Mouse (Mus musculus) large intestine, adult 2 months (tissue): Measurements from ENCODE around the gene Crtc2. TPM values are rescaled to one million over a fixed set of nuclear protein-coding genes. Genes with fewer than 3 reads are reported as not detected.

Experiments
- DNase-seq: peaks from one replicate; pipeline ENCODE4 v3.0.0-alpha.2; 2012; ENCODE audit warnings: low read depth, low spot score
- whole genome bisulfite sequencing: fragments of 180-500 bp; shearing (Covaris S2); methylation state at CpG from one replicate; pipeline ENCODE4 v1.1.7; 2018; 5-methylcytosine and 5-hydroxymethylcytosine counted together
- polyA plus RNA-seq: library from polyadenylated mRNA; depleted of rRNA; stranded (reverse); fragments of >200 nt; gene quantifications from 2 replicates; pipeline ENCODE4 v1.2.3, GENCODE M21; 2012; rRNA removed

Gene Crtc2
- polyA plus RNA-seq, result 25.7 and 33.4 TPM in 2 replicates

DNA sequence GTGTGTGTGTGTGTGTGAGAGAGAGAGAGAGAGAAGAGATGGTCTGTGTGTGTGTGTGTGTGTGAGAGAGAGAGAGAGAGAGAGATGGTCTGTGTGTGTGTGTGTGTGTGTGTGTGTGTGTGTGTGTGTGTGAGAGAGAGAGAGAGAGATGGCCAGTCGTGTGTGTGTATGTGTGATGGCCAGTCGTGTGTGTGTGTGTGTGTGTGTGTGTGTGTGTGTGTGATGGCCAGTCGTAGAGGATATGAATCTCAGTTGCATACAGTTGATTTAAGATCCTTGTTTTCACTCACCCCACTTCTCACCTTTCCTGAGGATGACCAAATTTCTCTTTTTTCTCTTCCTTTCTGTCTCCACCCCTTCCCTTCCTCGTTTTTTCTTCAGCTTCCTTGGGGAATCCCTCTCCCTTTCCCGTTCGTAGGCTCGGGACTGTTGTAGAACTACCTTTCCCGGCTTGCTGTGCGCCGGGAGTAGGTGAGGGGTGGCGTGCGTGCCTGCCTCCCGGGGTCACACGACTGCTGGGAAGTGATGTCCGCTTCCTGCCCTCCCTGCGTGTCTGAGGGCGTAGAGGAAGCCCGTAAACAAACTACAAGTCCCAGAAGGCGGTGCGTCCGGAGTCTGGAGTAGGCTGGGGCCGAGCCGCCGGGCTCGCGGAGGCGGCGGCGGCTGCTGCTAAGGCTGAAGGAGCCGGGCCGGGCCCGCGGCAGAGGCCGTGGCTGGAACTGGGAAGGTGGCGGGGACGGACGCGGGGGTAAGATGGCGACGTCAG, at the start of gene Crtc2:
Gene Crtc2, plus strand, starts transcription at position 511 of the 766 bp plus-strand sequence.
- DNase-seq, result peak; percentile 94
- WGBS, result under 1% methylated on average over 40 of the region's 40 CpGs

DNA sequence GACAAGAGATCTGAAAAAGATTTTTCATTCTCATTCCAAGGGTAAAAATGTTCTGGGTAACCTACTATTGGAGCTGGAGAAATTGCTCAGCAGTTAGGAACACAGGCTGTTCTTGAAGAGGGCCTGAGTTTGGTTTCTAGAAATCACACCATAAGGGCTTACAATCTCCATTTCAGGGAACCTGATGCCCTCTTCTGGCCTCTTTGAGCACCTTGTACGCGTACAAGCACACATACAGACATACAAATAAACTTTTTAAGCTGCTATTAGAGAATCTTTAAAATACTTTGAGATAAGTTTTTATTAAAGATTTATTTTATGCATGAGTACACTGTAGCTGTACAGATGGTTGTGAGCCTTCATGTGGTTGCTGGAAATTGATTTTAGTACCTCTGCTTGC, 49.4 kb upstream of the Crtc2 start:
- WGBS, result over 99% methylated on average over 2 of the region's 2 CpGs
- no peak for DNase-seq

DNA sequence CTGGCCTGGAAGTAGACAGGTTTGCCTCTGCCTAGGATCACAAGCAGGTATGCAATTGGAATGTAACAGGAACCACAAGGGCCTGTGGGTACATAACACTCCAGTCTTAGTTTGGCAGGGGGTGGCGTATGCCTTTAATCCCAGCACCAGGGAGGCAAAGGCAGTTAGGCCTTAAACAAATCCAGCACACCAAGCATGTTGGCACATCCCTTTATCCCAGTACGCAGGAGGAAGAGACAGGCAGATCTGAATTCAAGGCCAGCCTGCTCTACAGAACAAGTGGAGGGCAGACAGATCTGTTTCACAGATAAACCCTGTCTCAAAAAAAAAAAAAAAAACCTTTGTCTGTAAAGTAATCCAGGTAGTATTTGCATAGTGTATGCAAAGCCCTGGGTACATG, 45.3 kb upstream of the Crtc2 start:
- DNase-seq, result no peak
- WGBS, result 91% methylated on average over 2 of the region's 2 CpGs

- no peak for DNase-seq
- WGBS, result 86% methylated on average over 5 of the region's 5 CpGs
Observed at GRCm38 (mm10) chr3:90209908-90210566, 43.9 kb upstream of the Crtc2 start.

DNA sequence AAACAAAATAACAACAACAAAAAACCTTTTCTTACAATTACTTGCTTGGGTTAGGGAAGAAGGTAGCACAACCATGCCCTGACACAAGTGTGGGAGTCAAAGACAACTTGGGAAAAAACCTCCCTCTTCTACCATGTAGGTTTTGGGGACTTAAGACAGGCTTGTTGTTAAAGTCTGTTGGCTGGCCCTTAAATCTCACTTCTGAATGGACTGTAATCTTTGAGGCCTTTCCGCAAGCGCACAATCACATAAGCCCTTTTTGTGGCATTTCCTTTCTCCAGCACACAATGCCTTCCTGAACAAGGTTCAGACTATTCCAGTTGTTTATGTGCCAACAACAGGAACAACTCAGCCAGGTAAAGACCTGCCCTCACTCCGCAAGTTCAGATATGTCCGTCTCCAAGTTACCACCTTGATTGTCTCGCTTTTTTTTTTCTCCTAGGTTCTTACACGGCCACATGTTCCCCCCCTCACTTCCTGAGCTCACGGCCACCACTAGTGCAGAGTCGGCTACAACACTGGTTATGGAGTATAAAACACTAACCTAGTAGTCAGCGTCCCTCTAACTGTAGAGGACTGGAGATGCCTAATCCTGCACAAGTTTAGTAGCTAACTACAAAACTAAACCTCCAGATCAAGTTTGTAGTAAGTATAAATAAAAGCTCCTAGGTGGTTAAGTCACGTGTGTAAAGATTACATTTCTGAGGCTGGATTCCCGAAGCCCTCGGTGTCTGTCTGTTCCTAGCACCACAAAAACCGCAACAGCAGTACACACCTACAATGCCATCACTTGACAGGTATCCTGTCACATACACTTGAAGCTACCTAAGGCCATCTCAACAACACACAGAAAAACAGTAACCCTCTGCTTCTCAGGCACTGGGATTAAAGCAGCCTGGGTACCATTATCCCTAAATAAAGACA, 42.2 kb upstream of the Crtc2 start:
- 43% methylated on average over 13 of the region's 13 CpGs for WGBS
- DNase-seq, result no peak

DNA sequence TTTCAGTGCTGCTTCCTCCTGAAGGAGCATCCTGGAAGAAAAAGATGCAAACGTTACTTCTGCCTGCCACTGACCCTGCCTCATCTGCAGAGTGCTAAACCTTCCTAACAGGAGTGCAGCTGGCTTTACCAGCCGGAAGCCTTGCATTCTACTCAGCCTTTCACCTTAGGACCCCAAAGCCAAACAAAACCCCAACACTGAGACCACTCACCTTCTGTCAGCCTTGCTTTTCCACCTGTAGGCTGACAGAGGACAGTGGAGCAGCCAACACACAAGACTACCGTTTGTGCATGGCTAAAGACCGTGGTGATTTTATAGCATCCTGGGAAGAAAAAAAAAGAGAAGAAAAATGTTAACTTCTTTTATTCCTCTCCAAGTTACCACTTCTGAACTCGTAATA, 41.2 kb upstream of the Crtc2 start:
- DNase-seq, result no peak
- 4% methylated on average over 5 of the region's 5 CpGs for WGBS

- under 1% methylated on average over 42 of the region's 42 CpGs for WGBS
- DNase-seq, result peak; percentile 74
Observed at GRCm38 (mm10) chr3:90213377-90213866, 40.5 kb upstream of the Crtc2 start, which contains the start of the genes Rps27 and Rab13. Gene Rps27 (minus strand): TSS chr3:90213651. Gene Rab13 (plus strand): TSS chr3:90213695.

GRCm38 (mm10) chr3:90213956-90214684, 39.8 kb upstream of the Crtc2 start:
- no peak for DNase-seq

GRCm38 (mm10) chr3:90215825-90216380, 38.1 kb upstream of the Crtc2 start:
- no peak for DNase-seq
- WGBS, result 46% methylated on average over 1 of the region's 1 CpGs

More at GRCm38 (mm10) chr3:90213956-90214684, 39.8 kb upstream of the Crtc2 start:
- 11% methylated on average over 12 of the region's 12 CpGs for WGBS

GRCm38 (mm10) chr3:90220088-90220487, 33.9 kb upstream of the Crtc2 start:
- WGBS, result 3% methylated on average over 6 of the region's 6 CpGs

DNA sequence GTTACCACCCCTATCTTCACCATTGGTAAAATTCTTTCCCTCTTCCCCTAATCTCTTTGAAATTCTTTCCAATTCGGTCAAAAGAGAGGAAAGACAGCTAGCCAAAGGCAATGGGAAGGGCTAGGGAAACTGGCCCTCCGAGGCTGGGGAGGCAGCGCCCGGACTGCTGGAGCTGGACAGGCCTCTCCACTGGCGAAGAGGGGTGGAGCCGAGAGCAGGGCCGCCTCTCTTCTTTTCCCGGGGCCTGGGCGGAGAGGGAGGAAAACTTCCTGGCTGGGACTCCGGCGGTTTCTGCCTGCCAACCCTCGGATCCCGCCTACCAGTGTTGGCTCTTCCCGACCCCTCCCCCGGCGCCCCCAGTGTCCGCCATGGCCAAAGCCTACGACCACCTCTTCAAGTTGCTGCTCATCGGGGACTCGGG, 33.4 kb upstream of the Crtc2 start:
- DNase-seq, result no peak
- WGBS, result under 1% methylated on average over 19 of the region's 20 CpGs

More at GRCm38 (mm10) chr3:90220088-90220487, 33.9 kb upstream of the Crtc2 start:
- DNase-seq, result no peak

DNA sequence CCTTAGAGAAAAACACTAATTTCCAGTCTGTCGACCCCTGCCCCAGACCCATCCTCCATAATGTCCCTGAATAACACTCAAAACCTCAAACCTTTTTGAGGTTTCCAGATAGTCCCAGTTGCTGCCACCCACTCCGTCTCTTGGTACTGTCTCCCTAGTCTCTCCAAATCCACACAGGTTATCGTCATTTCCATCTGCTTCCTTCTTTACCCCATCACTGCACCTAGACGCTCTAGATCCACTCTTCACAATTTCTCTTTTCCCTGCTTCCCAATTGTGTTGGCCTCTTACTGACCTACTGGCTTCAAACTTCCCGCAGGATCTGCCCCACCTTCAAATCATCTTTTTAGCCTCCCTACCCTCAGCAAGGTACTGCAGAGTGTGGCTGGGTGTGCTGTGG, 32.8 kb upstream of the Crtc2 start:
- DNase-seq, result no peak

DNA sequence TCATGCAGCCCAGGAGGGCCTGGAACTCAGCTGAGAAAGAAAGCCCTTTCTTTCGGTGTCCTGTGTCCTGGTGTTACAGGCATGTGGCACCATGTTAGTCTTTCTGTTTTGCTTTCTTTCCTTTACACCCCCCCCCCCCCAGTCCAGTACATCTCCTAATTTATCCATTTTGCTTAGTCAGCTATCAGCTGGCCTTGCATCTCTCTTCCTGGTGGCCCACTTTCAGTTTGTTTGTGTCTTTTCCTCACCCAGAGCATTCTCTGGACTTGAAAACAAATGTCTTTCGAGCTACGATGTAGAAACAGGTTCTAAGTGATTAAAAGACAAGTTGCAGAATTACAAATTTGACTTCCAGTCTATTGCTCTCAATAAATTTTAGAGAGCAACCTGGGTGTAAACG, 31.5 kb upstream of the Crtc2 start:
- WGBS, result 82% methylated on average over 4 of the region's 4 CpGs
- DNase-seq, result no peak

More for the DNA sequence above, 32.8 kb upstream of the Crtc2 start:
- WGBS, result 10% methylated on average over 5 of the region's 5 CpGs

DNA sequence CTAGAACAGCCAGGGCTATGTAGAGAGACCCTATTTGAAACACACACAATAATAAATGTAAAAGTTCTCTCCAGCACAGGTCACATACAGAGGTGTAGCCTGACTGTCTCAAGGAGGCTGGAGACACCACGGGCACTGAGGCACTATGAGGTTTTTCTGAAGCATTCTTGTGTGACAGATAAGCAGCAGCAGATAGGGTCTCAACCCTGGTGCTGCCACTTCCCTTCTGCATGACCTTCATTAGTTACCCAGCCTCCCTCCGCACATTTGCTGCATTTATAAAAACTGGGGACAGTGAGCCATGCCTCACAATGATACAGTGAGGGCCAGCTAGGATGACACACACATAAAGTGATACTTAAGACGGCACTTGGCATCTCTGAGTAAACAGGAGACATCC, 31.0 kb upstream of the Crtc2 start:
- DNase-seq, result no peak
- WGBS, result 80% methylated on average over 3 of the region's 3 CpGs

DNA sequence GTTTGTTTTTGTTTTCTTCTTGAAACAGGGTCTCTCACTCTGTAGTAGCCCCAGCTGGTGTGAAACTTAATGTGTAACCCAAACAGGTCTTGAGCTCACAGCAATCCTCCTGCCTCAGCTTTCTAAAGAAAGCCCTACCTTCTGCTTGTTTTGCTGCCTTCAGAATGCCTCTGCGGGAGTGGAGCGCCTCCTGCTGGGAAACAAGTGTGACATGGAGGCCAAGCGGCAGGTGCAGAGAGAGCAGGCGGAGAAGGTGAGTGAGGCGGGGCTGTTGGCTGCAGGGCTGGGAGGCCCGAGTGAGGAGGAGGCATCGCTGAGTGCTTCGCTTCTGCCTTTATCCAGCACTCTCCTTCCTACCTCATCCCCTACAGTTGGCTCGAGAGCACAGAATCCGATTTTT, 29.6 kb upstream of the Crtc2 start:
- DNase-seq, result no peak
- WGBS, result 84% methylated on average over 10 of the region's 10 CpGs

DNA sequence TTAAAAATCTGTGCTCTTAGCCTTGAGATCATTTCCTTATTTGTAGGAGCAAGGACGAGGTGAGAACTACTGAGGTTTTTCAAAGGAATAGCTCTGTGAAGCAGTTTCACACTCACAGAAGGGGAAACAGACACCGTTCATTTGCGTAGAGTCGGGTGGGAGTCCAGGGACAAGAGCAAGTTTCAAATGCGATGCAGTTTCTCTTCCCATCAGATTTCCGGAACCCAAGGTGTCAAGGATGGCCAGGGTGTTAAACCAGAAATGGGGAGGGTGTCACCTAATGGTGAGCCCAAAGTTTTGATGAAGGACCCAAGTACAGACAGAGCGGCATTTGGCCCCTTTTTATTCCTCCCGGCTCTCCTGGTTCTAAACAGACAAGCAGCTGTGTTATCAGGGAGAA, 22.9 kb upstream of the Crtc2 start:
- WGBS, result 13% methylated on average over 8 of the region's 8 CpGs
- DNase-seq, result no peak

DNA sequence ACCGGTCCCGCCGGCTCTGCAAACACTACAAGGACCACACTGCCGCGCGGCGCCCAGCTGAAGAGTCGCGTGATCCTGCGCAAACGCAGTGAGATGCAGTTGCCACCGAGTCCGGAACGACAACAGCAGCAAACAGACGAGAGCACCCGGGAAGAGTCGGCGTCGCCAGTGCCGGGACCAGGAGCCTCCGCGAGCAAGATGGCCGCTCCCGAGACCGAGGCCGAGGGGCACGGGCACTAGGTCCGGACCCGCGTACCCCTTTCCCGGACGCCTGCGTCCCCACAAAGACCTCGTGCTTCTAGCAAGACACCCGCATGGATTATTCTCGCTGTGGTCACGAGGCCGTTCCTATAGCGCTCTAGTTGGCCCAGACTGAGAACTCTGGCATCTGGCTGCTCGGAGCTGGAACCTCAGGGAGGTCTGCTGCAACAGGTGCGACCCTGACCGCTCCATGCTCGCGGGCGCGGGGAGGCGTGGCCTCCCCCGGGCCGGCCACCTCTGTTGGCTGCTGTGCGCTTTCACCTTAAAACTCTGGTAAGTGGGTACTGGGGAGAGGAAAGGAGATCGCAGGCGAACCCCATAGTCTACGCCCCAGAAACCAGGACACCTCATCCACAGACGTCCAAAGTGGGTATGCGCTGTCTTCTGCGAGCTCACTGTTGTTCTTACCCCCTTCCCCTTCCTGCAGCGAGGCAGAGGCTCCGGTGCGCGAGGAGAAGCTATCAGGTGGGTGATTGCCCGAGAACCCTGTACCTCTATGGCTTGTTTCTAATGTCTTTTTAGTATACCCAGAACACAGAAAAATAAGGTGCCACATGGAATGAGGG, 22.2 kb upstream of the Crtc2 start, which contains the start of gene Jtb:
Gene Jtb, plus strand, starts transcription at position 91 of the 827 bp plus-strand sequence.
- peak; percentile 90 for DNase-seq
- WGBS, result under 1% methylated on average over 61 of the region's 61 CpGs

DNA sequence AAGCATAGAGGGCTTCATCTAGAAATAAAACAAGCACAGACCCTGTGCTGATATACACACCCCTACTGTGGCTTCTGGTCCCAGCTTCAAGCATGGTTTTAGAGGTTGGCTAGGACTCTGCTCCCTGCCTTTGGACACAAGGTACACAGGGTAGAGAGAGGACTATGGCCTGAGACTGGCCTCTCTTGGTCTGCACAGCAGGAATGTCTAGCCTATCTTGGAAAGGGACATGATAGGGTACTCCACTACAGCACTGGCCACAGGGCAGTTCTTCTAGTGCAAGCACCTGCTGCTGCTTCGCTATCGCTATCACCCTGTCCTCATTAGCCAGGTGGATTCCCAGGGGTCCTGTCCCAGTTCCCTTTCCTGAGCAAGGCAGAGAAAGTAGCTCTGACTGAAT, 12.7 kb upstream of the Crtc2 start:
- DNase-seq, result no peak
- WGBS, result 81% methylated on average over 2 of the region's 2 CpGs
